Mouse (Mus musculus) ovary, adult 2 months (tissue): ENCODE measurements around the gene Mc3r. TPM values are rescaled to one million over a fixed set of nuclear protein-coding genes. Genes with fewer than 3 reads are reported as not detected.

ENCODE experiments used
- polyA plus RNA-seq: library from polyadenylated mRNA; depleted of rRNA; stranded (reverse); fragments of >200 nt; gene quantifications from 2 replicates; pipeline ENCODE4 v1.2.3, GENCODE M21; 2012; rRNA removed

Mc3r gene
- not detected in 2 replicates for polyA plus RNA-seq

DNA sequence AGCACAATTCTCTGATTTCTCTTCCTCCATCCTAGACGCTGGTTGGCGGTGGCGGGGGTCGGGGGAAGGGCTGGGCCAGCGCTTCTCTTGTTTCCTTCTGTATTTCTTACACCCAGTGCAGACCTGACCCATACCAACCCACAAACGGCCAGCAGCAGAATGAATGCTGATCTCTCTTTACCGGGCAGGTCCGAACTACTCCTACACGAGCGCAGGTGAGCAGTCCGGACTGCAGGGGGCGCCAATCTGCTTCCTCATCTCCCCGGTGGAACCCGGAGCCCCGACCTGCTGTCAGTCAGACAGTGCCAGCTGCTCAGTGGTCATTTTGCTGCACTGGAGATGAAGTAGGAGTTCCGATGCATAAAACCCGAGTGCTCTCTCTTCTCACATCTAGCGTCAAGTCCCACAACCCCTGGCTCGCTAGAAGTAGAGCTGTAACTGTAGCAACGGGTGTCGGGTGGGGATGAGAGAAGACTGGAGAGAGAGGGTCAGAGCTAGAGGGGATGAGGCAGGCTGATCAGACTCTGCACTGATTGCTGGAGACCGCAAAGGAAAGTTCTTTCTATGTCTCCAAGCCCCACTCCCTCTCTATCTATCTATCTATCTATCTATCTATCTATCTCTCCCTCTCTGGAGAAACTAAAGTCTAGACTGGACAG lies at the start of gene Mc3r:
Gene Mc3r, plus strand, starts transcription at position 387 of the 659 bp plus-strand sequence.

Other genes with a start within 250 kb of the Mc3r start
- gene Cbln4, start 205.0 kb upstream of the Mc3r start, polyA plus RNA-seq, result not detected in 2 replicates
- gene Fam210b, start 97.1 kb downstream of the Mc3r start, polyA plus RNA-seq, result 19.1 and 22.1 TPM in 2 replicates
- gene Aurka, start 122.0 kb downstream of the Mc3r start, polyA plus RNA-seq, result 9.4 and 15.1 TPM in 2 replicates
- gene Cstf1, start 122.2 kb downstream of the Mc3r start, polyA plus RNA-seq, result 49.2 and 58.7 TPM in 2 replicates
- gene Cass4, start 145.3 kb downstream of the Mc3r start, polyA plus RNA-seq, result 0.38 and 0.39 TPM in 2 replicates
- 37.0 and 43.0 TPM in 2 replicates for gene Rtf2, start 192.1 kb downstream of the Mc3r start, polyA plus RNA-seq
- gene Gcnt7, start 210.1 kb downstream of the Mc3r start, polyA plus RNA-seq, result not detected in 2 replicates
- gene Fam209, start 224.0 kb downstream of the Mc3r start, polyA plus RNA-seq, result 0.26 TPM in 1 of 2 replicates, not detected in the other